Mouse (Mus musculus) midbrain, embryonic 10.5 days (tissue): ENCODE measurements at regions not wholly inside any gene's neighbourhood (a gene's known extent, or its start where the extent isn't known, plus 50 kb on each side); places are given as distances from the start of the nearest gene placed in this dataset.

Source experiments
- DNase-seq: peaks from one replicate; pipeline ENCODE4 v3.0.0-alpha.2; 2017; ENCODE audit warnings: low spot score
- H3K27ac ChIP-seq: fragments of 300-500 bp; sonication (generic); replicated peaks from 2 replicates; pipeline ENCODE4 v1.5.1; 2016; ENCODE audit warnings: mild to moderate bottlenecking
- H3K27me3 ChIP-seq: fragments of 300-500 bp; sonication (generic); 2 replicates; pipeline ENCODE4 v1.6.1; 2016; ENCODE audit warnings: low read depth, mild to moderate bottlenecking; ENCODE audit not compliant: poor library complexity, severe bottlenecking
- H3K36me3 ChIP-seq: fragments of 300-500 bp; sonication (generic); 2 replicates; pipeline ENCODE4 v1.6.1; 2016; ENCODE audit warnings: mild to moderate bottlenecking, moderate library complexity
- H3K4me1 ChIP-seq: fragments of 300-500 bp; sonication (generic); 2 replicates; pipeline ENCODE4 v1.6.1; 2016
- H3K4me3 ChIP-seq: fragments of 300-500 bp; sonication (generic); 2 replicates; pipeline ENCODE4 v1.5.1; 2016; ENCODE audit warnings: mild to moderate bottlenecking, moderate library complexity
- H3K9me3 ChIP-seq: fragments of 300-500 bp; sonication (generic); replicated peaks from 2 replicates; pipeline ENCODE4 v1.6.1; 2016; ENCODE audit warnings: mild to moderate bottlenecking
- WGBS: fragments of 180-500 bp; shearing (Covaris S2); methylation state at CpG from one replicate; pipeline ENCODE4 v1.1.7; 2016; 5-methylcytosine and 5-hydroxymethylcytosine counted together

GRCm38 (mm10) chr13:46350075-46350747 is 68.0 kb upstream of the Rbm24 start:
- H3K4me3 ChIP-seq = no peak overlapping the region
- H3K9me3 ChIP-seq = no peaks in the 10 kb centered on the region
- no peaks in the 10 kb centered on the region for H3K27me3 ChIP-seq
- peaks cover 12% of the 10 kb centered on the region for H3K4me1 ChIP-seq
- H3K36me3 ChIP-seq = no peaks in the 10 kb centered on the region
- H3K27ac ChIP-seq = 0 out of 2 replicates have a peak overlapping the region, but pooled peaks have one; percentile 13
- DNase-seq = no peak
- WGBS = 71% methylated on average over 7 of the region's 7 CpGs

- no peaks in the 10 kb centered on the region for H3K9me3 ChIP-seq
- 82% methylated on average over 3 of the region's 3 CpGs for WGBS
- no peaks in the 10 kb centered on the region for H3K27me3 ChIP-seq
- no peak overlapping the region for H3K27ac ChIP-seq
- no peak overlapping the region for H3K4me3 ChIP-seq
- H3K36me3 ChIP-seq = no peaks in the 10 kb centered on the region
- H3K4me1 ChIP-seq = peaks cover 12% of the 10 kb centered on the region
- no peak for DNase-seq
Measured at GRCm38 (mm10) chr13:46355306-46355705, 62.9 kb upstream of the Rbm24 start.

- Histone ChIP-seq H3K4me3 (no peak overlapping the region), H3K27ac (no peak overlapping the region), H3K9me3 (no peaks in the 10 kb centered on the region), H3K4me1 (peaks cover 12% of the 10 kb centered on the region), H3K27me3 (no peaks in the 10 kb centered on the region), H3K36me3 (no peaks in the 10 kb centered on the region)
- 90% methylated on average over 1 of the region's 1 CpGs for WGBS
- no peak for DNase-seq
Measured at GRCm38 (mm10) chr13:46355975-46356374, 62.3 kb upstream of the Rbm24 start.

GRCm38 (mm10) chr13:46357037-46357436 is 61.2 kb upstream of the Rbm24 start:
- no peak for DNase-seq
- peaks cover 18% of the 10 kb centered on the region for H3K4me1 ChIP-seq
- no peaks in the 10 kb centered on the region for H3K36me3 ChIP-seq
- no peaks in the 10 kb centered on the region for H3K9me3 ChIP-seq
- 92% methylated on average over 9 of the region's 9 CpGs for WGBS
- H3K27ac ChIP-seq = no peak overlapping the region
- no peaks in the 10 kb centered on the region for H3K27me3 ChIP-seq
- no peak overlapping the region for H3K4me3 ChIP-seq

- WGBS = 80% methylated on average over 12 of the region's 12 CpGs
Measured at GRCm38 (mm10) chr13:46360495-46361120, 57.6 kb upstream of the Rbm24 start.

GRCm38 (mm10) chr13:46363456-46364201 is 54.6 kb upstream of the Rbm24 start:
- WGBS = 89% methylated on average over 13 of the region's 13 CpGs
- H3K4me1 ChIP-seq = peaks cover 18% of the 10 kb centered on the region
- no peak overlapping the region for H3K4me3 ChIP-seq

More at GRCm38 (mm10) chr13:46360495-46361120, 57.6 kb upstream of the Rbm24 start:
- Histone ChIP-seq H3K27me3 (no peaks in the 10 kb centered on the region), H3K36me3 (no peaks in the 10 kb centered on the region), H3K4me3 (no peak overlapping the region), H3K4me1 (peaks cover 18% of the 10 kb centered on the region), H3K27ac (no peak overlapping the region), H3K9me3 (no peaks in the 10 kb centered on the region)
- no peak for DNase-seq

GRCm38 (mm10) chr13:46364202-46364912 is 53.9 kb upstream of the Rbm24 start:
- 83% methylated on average over 7 of the region's 7 CpGs for WGBS
- Histone ChIP-seq H3K4me1 (peaks cover 13% of the 10 kb centered on the region), H3K27ac (no peak overlapping the region), H3K27me3 (no peaks in the 10 kb centered on the region), H3K9me3 (no peaks in the 10 kb centered on the region), H3K36me3 (no peaks in the 10 kb centered on the region), H3K4me3 (no peak overlapping the region)
- DNase-seq = no peak

More at GRCm38 (mm10) chr13:46363456-46364201, 54.6 kb upstream of the Rbm24 start:
- no peak for DNase-seq
- H3K27ac ChIP-seq = no peak overlapping the region
- no peaks in the 10 kb centered on the region for H3K27me3 ChIP-seq
- no peaks in the 10 kb centered on the region for H3K9me3 ChIP-seq
- H3K36me3 ChIP-seq = no peaks in the 10 kb centered on the region

- no peaks in the 10 kb centered on the region for H3K36me3 ChIP-seq
- peaks cover 10% of the 10 kb centered on the region for H3K4me1 ChIP-seq
- no peaks in the 10 kb centered on the region for H3K9me3 ChIP-seq
- DNase-seq = no peak
- H3K4me3 ChIP-seq = no peak overlapping the region
- H3K27ac ChIP-seq = no peak overlapping the region
- no peaks in the 10 kb centered on the region for H3K27me3 ChIP-seq
- 96% methylated on average over 2 of the region's 2 CpGs for WGBS
Measured at GRCm38 (mm10) chr13:46365292-46365691, 52.9 kb upstream of the Rbm24 start.
